Mouse (Mus musculus) kidney, adult 2 months (tissue): ENCODE measurements around the gene Kank3. TPM values are rescaled to one million over a fixed set of nuclear protein-coding genes. Genes with fewer than 3 reads are reported as not detected.

ENCODE experiments used
- DNase-seq: peaks from one replicate; pipeline ENCODE4 v3.0.0; 2021
- H3K27ac ChIP-seq: fragments of 200-500 bp; 2 replicates; pipeline ENCODE4 v1.5.1; 2012; ENCODE audit warnings: low read depth, low read length, control low read depth, inconsistent platforms; ENCODE audit not compliant: insufficient read depth
- H3K27me3 ChIP-seq: fragments of 200-500 bp; replicated peaks from 2 replicates; pipeline ENCODE4 v1.6.1; 2012; ENCODE audit warnings: mild to moderate bottlenecking, moderate library complexity, low read length, inconsistent platforms; ENCODE audit not compliant: control insufficient read depth, insufficient read depth
- H3K36me3 ChIP-seq: fragments of 200-500 bp; 2 replicates; pipeline ENCODE4 v1.6.1; 2012; ENCODE audit warnings: mild to moderate bottlenecking, moderate library complexity, low read length, inconsistent platforms; ENCODE audit not compliant: control insufficient read depth, insufficient read depth
- H3K4me1 ChIP-seq: fragments of 200-500 bp; 2 replicates; pipeline ENCODE4 v1.6.1; 2011; ENCODE audit warnings: low read length; ENCODE audit not compliant: control insufficient read depth, insufficient read depth
- H3K4me3 ChIP-seq: fragments of 200-500 bp; 2 replicates; pipeline ENCODE4 v1.5.1; 2011; ENCODE audit warnings: mild to moderate bottlenecking, low read depth, low read length, control low read depth; ENCODE audit not compliant: insufficient read depth
- CTCF ChIP-seq: fragments of 200-500 bp; conservative IDR thresholded peaks from 2 replicates; pipeline ENCODE4 v1.5.1; 2011; ENCODE audit warnings: low read depth, mild to moderate bottlenecking, control low read depth, low read length, moderate library complexity, mixed read lengths; ENCODE audit not compliant: insufficient read depth, insufficient read length
- POLR2A ChIP-seq: fragments of 200-500 bp; IDR thresholded peaks from one replicate; pipeline ENCODE4 v1.6.1; 2011; ENCODE audit warnings: low read depth, low read length, control low read depth
- whole genome bisulfite sequencing: fragments of 180-500 bp; shearing (Covaris S2); methylation state at CpG from one replicate; pipeline ENCODE4 v1.1.7; 2018; 5-methylcytosine and 5-hydroxymethylcytosine counted together
- polyA plus RNA-seq: library from polyadenylated mRNA; depleted of rRNA; stranded (reverse); fragments of >200 nt; gene quantifications from 2 replicates; pipeline ENCODE4 v1.2.3, GENCODE M21; 2012

The Kank3 gene
- polyA plus RNA-seq, 1 experiment: 83.0 TPM

GRCm38 (mm10) chr17:33808192-33808591 is 2.1 kb upstream of the Kank3 start:
- 49% methylated on average over 10 of the region's 10 CpGs for WGBS
- Histone ChIP-seq H3K36me3 (no peaks in the 10 kb centered on the region), H3K27me3 (no peaks in the 10 kb centered on the region), H3K4me3 (no peak overlapping the region), H3K4me1 (no peaks in the 10 kb centered on the region; the same call in 1 of the 2 replicates), H3K27ac (no peak overlapping the region)
- TF ChIP-seq CTCF (no peak), POLR2A (no peak)
- DNase-seq: no peak

DNA sequence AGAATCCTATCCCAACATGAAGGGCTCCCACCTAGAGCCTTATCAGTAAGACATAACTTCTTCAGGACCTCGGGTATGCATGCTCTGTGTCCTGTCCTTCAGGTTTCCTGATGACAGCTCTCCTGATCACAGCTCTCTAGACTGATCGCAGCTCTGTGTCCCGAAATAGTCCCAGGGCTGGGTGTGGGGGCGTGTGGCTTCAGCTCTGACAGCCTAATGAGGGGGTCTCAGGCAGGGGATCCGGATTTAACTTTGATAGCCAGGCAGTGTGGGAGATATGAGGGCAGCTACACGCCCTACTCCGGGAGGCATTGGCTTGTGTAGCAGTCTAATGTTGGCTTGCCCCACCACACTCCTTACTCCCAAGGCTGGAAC is 810 bp downstream of the Kank3 start:
- DNase-seq: no peak

DNA sequence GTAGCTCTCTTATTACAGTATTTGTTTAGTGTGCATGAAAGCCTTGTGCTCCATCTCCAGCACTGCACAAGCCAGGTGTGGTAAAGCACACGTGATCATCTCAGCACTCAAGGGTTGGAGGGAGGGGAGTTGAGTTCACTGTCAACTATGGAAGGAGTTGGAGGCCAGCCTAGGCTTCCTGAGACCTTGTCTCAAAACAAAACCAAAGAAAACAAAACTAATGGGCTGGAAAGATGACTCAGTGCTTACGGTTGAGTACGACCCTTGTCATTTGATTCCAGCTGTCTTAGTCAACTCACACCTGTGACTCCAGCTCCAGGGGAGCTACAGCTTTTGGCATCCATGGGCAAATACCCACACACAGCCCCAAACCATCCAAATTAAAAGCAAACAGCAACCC is 2.2 kb downstream of the Kank3 start:
- peak; percentile 67 for DNase-seq
- WGBS: 12% methylated on average over 3 of the region's 3 CpGs
- Histone ChIP-seq H3K27me3 (no peaks in the 10 kb centered on the region), H3K4me1 (peaks cover 2% of the 10 kb centered on the region; the same call in 1 of the 2 replicates), H3K27ac (peak overlapping the region; percentile 84), H3K36me3 (no peaks in the 10 kb centered on the region), H3K4me3 (peak overlapping the region; percentile 23; the same call in 1 of the 2 replicates)
- TF ChIP-seq POLR2A (no peak), CTCF (no peak)

More for the DNA sequence above, 810 bp downstream of the Kank3 start:
- Histone ChIP-seq H3K4me3 (peak overlapping the region; percentile 92), H3K27me3 (no peaks in the 10 kb centered on the region), H3K4me1 (no peaks in the 10 kb centered on the region; the same call in 1 of the 2 replicates), H3K27ac (peak overlapping the region; percentile 84), H3K36me3 (no peaks in the 10 kb centered on the region)
- WGBS: 22% methylated on average over 7 of the region's 7 CpGs
- no peak for TF ChIP-seq POLR2A
- no peak for TF ChIP-seq CTCF

GRCm38 (mm10) chr17:33812990-33813389 is 2.7 kb downstream of the Kank3 start:
- 18% methylated on average over 4 of the region's 4 CpGs for WGBS
- no peak for TF ChIP-seq POLR2A
- TF ChIP-seq CTCF: no peak
- peak; percentile 83 for DNase-seq
- Histone ChIP-seq H3K36me3 (no peaks in the 10 kb centered on the region), H3K4me1 (peaks cover 4% of the 10 kb centered on the region; the same call in 1 of the 2 replicates), H3K27ac (peak overlapping the region; percentile 84), H3K27me3 (no peaks in the 10 kb centered on the region), H3K4me3 (peak overlapping the region; percentile 23)

DNA sequence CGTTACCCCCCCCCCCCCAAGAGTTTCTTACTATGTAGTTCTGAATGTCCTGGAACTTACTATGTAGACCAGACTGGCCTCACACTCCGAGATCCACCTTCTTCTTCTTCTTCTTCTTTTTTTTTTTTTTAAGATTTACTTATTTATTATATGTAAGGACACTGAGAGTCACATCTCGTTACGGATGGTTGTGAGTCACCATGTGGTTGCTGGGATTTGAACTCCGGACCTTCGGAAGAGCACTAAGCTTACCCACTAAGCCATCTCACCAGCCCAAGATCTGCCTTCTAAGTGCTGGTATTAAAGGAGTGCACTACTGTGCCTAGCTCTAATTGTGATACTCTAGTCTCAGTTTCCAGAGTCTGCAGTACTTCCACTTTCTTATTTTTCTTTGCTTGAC is 5.1 kb downstream of the Kank3 start:
- no peak for DNase-seq
- Histone ChIP-seq H3K27ac (0 out of 2 replicates have a peak overlapping the region, but pooled peaks have one; percentile 24), H3K36me3 (no peaks in the 10 kb centered on the region), H3K27me3 (no peaks in the 10 kb centered on the region), H3K4me1 (peaks cover 8% of the 10 kb centered on the region; the same call in 1 of the 2 replicates), H3K4me3 (no peak overlapping the region)
- TF ChIP-seq POLR2A: no peak
- no peak for TF ChIP-seq CTCF
- WGBS: 90% methylated on average over 6 of the region's 6 CpGs

GRCm38 (mm10) chr17:33816612-33817011 is 6.3 kb downstream of the Kank3 start:
- TF ChIP-seq CTCF (no peak), POLR2A (no peak)
- Histone ChIP-seq H3K27me3 (no peaks in the 10 kb centered on the region), H3K4me3 (peak overlapping the region; percentile 59), H3K36me3 (no peaks in the 10 kb centered on the region), H3K27ac (peak overlapping the region; percentile 80), H3K4me1 (peaks cover 8% of the 10 kb centered on the region; the same call in 1 of the 2 replicates)
- 40% methylated on average over 5 of the region's 5 CpGs for WGBS
- DNase-seq: peak; percentile 43

- peaks cover 8% of the 10 kb centered on the region; the same call in 1 of the 2 replicates for H3K4me1 ChIP-seq
- H3K27ac ChIP-seq: peak overlapping the region; percentile 80
- TF ChIP-seq CTCF (no peak), POLR2A (no peak)
- WGBS: under 1% methylated on average over 89 of the region's 89 CpGs
- peak overlapping the region; percentile 59 for H3K4me3 ChIP-seq
- no peaks in the 10 kb centered on the region; the same call in 1 of the 2 replicates for H3K36me3 ChIP-seq
- DNase-seq: peak; percentile 95
- no peaks in the 10 kb centered on the region for H3K27me3 ChIP-seq
These were observed 7.1 kb downstream of the Kank3 start for GRCm38 (mm10) chr17:33817184-33817968.
